Mouse (Mus musculus) kidney, adult 18-20 months (tissue): ENCODE measurements around the gene Rab9.

Experiments used
- DNase-seq: peaks from one replicate; pipeline ENCODE4 v3.0.0; 2021

Rab9 gene

GRCm38 (mm10) chrX:166444552-166444951 lies 35.1 kb downstream of the Rab9 start:
- DNase-seq = no peak

- DNase-seq = peak; percentile 90
Observed at GRCm38 (mm10) chrX:166440616-166441063, 39.0 kb downstream of the Rab9 start, which contains the start of gene Ofd1. Ofd1 (minus strand) TSS chrX:166440704.

DNA sequence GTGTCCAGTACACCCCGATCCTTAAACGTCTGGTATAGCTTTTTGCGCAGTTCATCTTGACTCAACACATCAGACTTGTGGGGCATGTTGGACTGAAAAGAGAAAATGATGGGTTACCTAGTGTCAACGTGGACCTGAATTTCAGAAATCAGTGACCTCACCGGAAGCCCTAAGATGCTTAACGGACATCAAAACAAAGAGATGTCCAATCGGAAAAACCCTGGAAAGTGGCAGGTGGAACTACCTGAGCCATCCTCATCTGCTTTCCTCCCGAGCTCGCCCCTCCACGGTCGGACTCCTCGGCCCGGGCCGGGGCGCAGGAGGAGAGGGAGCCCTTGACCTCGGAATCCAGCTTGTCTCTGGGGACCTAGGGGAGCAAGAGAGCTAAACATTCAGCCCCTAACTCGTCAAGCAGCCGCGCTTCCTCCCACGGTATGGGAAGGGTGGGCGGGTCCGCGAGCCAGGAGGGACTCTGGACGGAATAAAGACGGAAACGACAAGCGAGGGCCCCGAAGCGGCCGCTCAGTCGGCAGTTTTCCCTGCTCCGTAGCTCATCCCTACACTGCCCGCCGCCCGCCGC lies 39.5 kb downstream of the Rab9 start, which contains the start of gene Trappc2:
Trappc2 (plus strand) TSS at position 539 of the 580 bp plus-strand sequence.
- DNase-seq = no peak

GRCm38 (mm10) chrX:166434812-166435211 lies 44.9 kb downstream of the Rab9 start:
- no peak for DNase-seq

GRCm38 (mm10) chrX:166416196-166416595 lies 63.5 kb downstream of the Rab9 start:
- peak; percentile 27 for DNase-seq

- no peak for DNase-seq
Observed at GRCm38 (mm10) chrX:166407865-166408264, 71.8 kb downstream of the Rab9 start.
